Mouse (Mus musculus): Measurements from ENCODE around the gene Rrn3. TPM values are rescaled to one million over a fixed set of nuclear protein-coding genes. Genes with fewer than 3 reads are reported as not detected.

The Rrn3 gene
- polyA plus RNA-seq, 1 experiment from 2014 or later, result 93.1 TPM

GRCm38 (mm10) chr16:13853886-13854285 lies 73.4 kb downstream of the Rrn3 start:
- H3K9me3 ChIP-seq (ENCODE audit: control insufficient read depth, low read length), result no peaks in the 10 kb centered on the region
- H3K36me3 ChIP-seq (replicated peaks; ENCODE audit: control insufficient read depth, insufficient read depth), result peaks cover 66% of the 10 kb centered on the region
- no peaks in the 10 kb centered on the region for H3K4me1 ChIP-seq (replicated peaks; ENCODE audit: control insufficient read depth, insufficient read depth, low read length)
- no peak overlapping the region for H3K4me3 ChIP-seq (replicated peaks; ENCODE audit: low read length)
- ATAC-seq (ENCODE audit: low FRiP score) (no peak), DNase-seq (ENCODE audit: low spot score) (no peak)
- WGBS, result 95% methylated on average over 4 of the region's 4 CpGs
- no peak overlapping the region for H3K27ac ChIP-seq
- H3K27me3 ChIP-seq (ENCODE audit: control insufficient read depth, insufficient read depth, low read length), result no peaks in the 10 kb centered on the region
- H3K9ac ChIP-seq, result no peak overlapping the region
- H3K4me2 ChIP-seq (replicated peaks), result no peak overlapping the region

Small RNA genes lying within 50 kb of the gene (microRNA-seq; reads per million reads assigned to microRNA genes)
- not detected for gene Gm27734

Other genes starting within 250 kb of the Rrn3 start
- gene Parn, start 112.5 kb upstream of the Rrn3 start, polyA plus RNA-seq (2014; fragmentation: Nextera tagmentation; extraction: Ambion mirVana), result 27.9 and 30.6 TPM in 2 replicates
- 47.8 and 50.4 TPM in 2 replicates for gene Bfar, start 108.8 kb upstream of the Rrn3 start, polyA plus RNA-seq (2014; fragmentation: Nextera tagmentation; extraction: Ambion mirVana)
- 6.9 and 7.2 TPM in 2 replicates for gene 3110001I22Rik, start 108.8 kb upstream of the Rrn3 start, polyA plus RNA-seq (2014; fragmentation: Nextera tagmentation; extraction: Ambion mirVana)
- gene Pla2g10, start 49.7 kb upstream of the Rrn3 start, polyA plus RNA-seq (2014; fragmentation: Nextera tagmentation; extraction: Ambion mirVana), result 0.35 TPM in 1 of 2 replicates, not detected in the other
- 193 and 199 TPM in 2 replicates for gene Ntan1, start 38.1 kb downstream of the Rrn3 start, polyA plus RNA-seq (2014; fragmentation: Nextera tagmentation; extraction: Ambion mirVana)
- 74.3 and 79.0 TPM in 2 replicates for gene Pdxdc1, start 122.4 kb downstream of the Rrn3 start, polyA plus RNA-seq (2014; fragmentation: Nextera tagmentation; extraction: Ambion mirVana)
- gene Mpv17l, start 122.5 kb downstream of the Rrn3 start, polyA plus RNA-seq (2014; fragmentation: Nextera tagmentation; extraction: Ambion mirVana), result 34.9 and 43.0 TPM in 2 replicates
- 177 and 196 TPM in 2 replicates for gene 2900011O08Rik, start 205.9 kb downstream of the Rrn3 start, polyA plus RNA-seq (2014; fragmentation: Nextera tagmentation; extraction: Ambion mirVana)
- 0.53 and 0.92 TPM in 2 replicates for gene Ifitm7, start 206.2 kb downstream of the Rrn3 start, polyA plus RNA-seq (2014; fragmentation: Nextera tagmentation; extraction: Ambion mirVana)

Data from hindbrain, embryonic 14.5 days (tissue).